Mouse (Mus musculus) bone marrow macrophage, adult 2 months (primary cell): ENCODE measurements at regions not wholly inside any gene's neighbourhood (a gene's known extent, or its start where the extent isn't known, plus 50 kb on each side); places are given as distances from the start of the nearest gene placed in this dataset.

ENCODE experiments used
- CTCF ChIP-seq: IDR thresholded peaks from 2 replicates; pipeline ENCODE4 v1.5.1; 2012; ENCODE audit warnings: low read depth, mild to moderate bottlenecking, low read length, moderate library complexity
- POLR2A ChIP-seq: IDR thresholded peaks from 2 replicates; pipeline ENCODE4 v1.6.1; 2012; ENCODE audit warnings: mild to moderate bottlenecking, low read depth, low read length, borderline replicate concordance

DNA sequence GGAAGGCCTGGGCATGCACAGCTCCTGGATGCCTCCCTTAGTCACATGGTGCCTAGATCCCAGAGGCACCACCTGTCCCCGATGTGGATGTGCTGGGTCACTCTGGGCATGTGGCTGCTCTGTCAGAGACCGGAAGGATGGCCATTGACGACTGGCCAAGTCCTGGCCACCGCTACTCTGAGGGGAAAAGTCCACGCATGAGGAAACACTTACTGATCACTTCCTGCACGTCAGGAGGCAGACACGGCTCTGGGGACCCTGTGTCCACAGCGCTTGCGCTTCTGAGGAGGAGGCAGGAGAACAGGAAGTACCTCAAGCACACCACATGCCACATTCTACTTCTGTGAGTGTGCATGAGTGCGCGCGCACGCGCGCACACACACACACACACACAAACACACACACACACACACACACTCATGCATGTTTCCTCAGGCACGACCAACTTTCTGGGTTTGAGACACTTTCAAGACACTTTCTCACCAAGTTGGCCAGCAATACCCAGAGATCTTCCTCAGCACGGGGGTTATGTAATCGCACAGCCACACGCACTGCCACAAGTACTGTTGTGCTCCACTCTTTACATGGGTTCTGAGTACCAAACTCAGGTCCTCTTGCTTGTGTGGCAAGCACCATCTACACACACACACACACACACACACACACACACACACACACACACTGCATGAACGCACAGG is 85.7 kb upstream of the Tmem189 start:
- TF ChIP-seq CTCF = no peak
- 0 out of 2 replicates have a peak, but pooled peaks have one; percentile 50 for TF ChIP-seq POLR2A
